Mouse (Mus musculus): Measurements from ENCODE around the gene Rassf9.

Gene Rassf9

DNA sequence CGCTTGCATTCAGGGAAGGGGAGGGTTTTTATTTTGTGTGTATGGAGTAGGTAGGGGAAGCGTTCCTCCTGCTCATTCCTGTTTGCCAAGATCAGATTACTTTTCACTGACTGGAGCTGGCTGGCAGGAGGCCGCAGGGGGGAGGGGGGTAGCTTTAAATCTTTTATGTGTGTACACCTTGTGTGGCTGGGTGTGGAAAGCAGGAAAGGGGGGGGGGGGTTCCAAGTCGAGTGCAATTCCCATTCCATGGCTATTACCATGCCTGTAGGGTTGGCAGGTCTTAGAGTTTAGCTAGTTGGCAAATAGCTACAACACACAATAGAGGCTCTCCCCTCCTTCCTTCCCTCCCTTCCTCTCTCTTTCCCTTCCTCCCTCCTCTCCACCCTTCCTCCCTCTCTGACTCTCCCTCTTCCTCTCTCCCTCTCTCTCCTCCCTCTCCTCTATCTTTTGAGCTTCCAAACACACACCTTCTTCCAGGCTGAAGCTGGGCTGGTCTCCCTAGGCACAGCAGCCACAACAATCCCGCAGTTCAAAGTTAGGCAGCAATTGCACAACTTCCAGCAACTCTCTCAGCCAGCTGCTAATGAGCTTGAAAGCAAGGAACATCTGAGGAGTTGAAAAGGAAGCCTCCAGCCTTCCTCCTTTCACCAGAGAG lies at the start of gene Rassf9:
Rassf9 (plus strand) TSS at position 416 of the 655 bp plus-strand sequence.
- ATAC-seq (ENCODE audit: low TSS enrichment): no peak

- ATAC-seq (ENCODE audit: low TSS enrichment): no peak
These were observed 42.6 kb upstream of the Rassf9 start for GRCm38 (mm10) chr10:102469412-102469811.

GRCm38 (mm10) chr10:102490386-102490785 lies 21.6 kb upstream of the Rassf9 start, which contains the start of gene Nts:
TSS of gene Nts (minus strand) at chr10:102490486.
- ATAC-seq (ENCODE audit: low TSS enrichment): no peak

DNA sequence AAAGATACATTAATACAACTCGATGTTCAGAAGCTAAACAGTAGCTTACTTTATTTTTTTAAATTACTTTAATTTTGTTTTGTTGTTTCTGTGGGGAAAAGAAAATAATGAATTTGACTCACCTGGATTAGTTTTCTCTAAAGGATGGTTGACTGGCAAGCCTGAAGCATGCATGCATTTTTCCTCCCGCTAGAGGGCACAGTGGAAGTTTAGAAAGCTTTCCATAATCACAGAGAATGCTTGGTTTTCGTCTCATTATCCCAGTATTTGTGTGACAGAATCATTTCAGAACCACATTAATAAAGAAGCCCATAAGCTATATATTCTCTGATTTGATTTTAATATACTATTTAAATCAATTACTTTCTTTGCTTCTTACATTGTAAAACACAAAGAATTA lies 20.2 kb upstream of the Rassf9 start:
- ATAC-seq (ENCODE audit: low TSS enrichment): peak; percentile 74

- peak; percentile 84; the same call in 1 of the 2 replicates for ATAC-seq (ENCODE audit: low TSS enrichment)
These were observed 13.3 kb upstream of the Rassf9 start for GRCm38 (mm10) chr10:102498754-102499153.

DNA sequence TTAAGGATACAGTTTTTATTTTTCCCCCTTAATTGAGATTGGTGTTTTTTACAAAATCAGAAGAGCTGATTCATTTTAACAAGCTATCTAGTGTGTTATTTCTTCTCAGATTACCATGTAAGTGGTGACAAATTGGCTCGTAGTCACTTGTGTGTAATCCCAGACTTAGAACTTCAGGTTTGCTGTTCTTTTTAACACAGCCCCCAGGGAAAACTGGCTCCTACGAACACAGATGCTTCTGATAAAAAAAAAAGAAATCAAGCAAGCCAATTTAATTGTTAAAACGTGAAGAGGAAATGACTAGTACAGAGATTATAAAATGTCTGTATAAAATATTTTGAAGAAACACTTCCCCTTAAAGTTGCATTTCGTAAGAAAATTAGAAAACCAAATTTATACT lies 4.6 kb upstream of the Rassf9 start:
- ATAC-seq (ENCODE audit: low TSS enrichment): no peak

DNA sequence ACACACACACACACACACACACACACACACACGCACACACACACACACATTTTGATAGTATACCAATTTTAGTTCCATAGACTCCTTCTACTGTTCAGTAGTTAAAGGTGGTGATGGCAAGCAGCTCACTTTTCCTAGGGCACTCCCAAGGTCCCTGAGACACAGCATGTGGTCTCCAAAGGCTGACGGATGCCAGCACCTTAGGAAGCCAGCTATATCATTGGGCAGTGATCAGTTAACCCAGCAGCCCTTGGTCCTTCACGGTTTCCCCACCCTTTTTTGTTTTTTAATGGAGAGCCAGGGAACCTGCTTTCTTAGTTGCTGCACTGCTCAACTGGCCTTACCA lies 588 bp upstream of the Rassf9 start:
- no peak for ATAC-seq (ENCODE audit: low TSS enrichment)

GRCm38 (mm10) chr10:102514159-102514558 lies 2.1 kb downstream of the Rassf9 start:
- ATAC-seq (ENCODE audit: low TSS enrichment): no peak

- no peak for ATAC-seq (ENCODE audit: low TSS enrichment)
These were observed 15.9 kb downstream of the Rassf9 start for GRCm38 (mm10) chr10:102527901-102528300.

GRCm38 (mm10) chr10:102553941-102554340 lies 41.9 kb downstream of the Rassf9 start:
- no peak for ATAC-seq (ENCODE audit: low TSS enrichment)

GRCm38 (mm10) chr10:102562488-102562887 lies 50.5 kb downstream of the Rassf9 start:
- ATAC-seq (ENCODE audit: low TSS enrichment): no peak

- ATAC-seq (ENCODE audit: low TSS enrichment): no peak
These were observed 65.9 kb downstream of the Rassf9 start for GRCm38 (mm10) chr10:102577970-102578369.

DNA sequence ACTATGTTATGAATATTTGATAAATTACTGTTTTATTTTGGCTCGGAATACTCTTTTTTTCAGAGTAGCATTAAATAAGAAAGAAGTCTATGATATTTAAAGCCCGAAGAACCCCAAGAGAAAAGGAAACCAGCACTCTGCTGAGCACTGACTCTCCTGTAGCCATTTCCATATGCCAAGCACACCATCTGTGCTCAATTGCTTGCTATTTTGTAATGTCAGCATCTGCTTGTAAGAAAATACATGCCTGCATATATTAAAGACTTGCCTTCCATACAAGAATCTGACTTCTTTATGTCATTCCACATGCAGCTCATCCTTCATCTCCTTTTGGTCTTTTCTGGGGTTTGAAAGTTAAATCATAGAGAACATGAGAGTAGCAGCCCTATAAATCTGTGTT lies 82.3 kb downstream of the Rassf9 start:
- ATAC-seq (ENCODE audit: low TSS enrichment): peak; percentile 99

All from frontal cortex, adult (tissue).